Mouse (Mus musculus): Measurements from ENCODE around the gene Htr3a. TPM values are rescaled to one million over a fixed set of nuclear protein-coding genes. Genes with fewer than 3 reads are reported as not detected.

Gene Htr3a
- not detected in 2 replicates for polyA plus RNA-seq (2012)

- no peak for TF ChIP-seq GATA1 (IDR thresholded peaks at IDR 0.05; ENCODE audit: low read length)
Observed at GRCm38 (mm10) chr9:48910885-48911537, at the start of gene Htr3a. Gene Htr3a, minus strand, starts transcription at chr9:48911099.

GRCm38 (mm10) chr9:48947565-48947964, 36.7 kb upstream of the Htr3a start:
- no peak for TF ChIP-seq GATA1 (IDR thresholded peaks at IDR 0.05; ENCODE audit: low read length)

GRCm38 (mm10) chr9:48942349-48942748, 31.4 kb upstream of the Htr3a start:
- no peak for TF ChIP-seq GATA1 (IDR thresholded peaks at IDR 0.05; ENCODE audit: low read length)

- TF ChIP-seq GATA1 (IDR thresholded peaks at IDR 0.05; ENCODE audit: low read length): no peak
Observed at GRCm38 (mm10) chr9:48929436-48929835, 18.5 kb upstream of the Htr3a start.

GRCm38 (mm10) chr9:48928781-48929180, 17.9 kb upstream of the Htr3a start:
- TF ChIP-seq GATA1 (IDR thresholded peaks at IDR 0.05; ENCODE audit: low read length): no peak

GRCm38 (mm10) chr9:48916011-48916788, 5.3 kb upstream of the Htr3a start:
- no peak for TF ChIP-seq GATA1 (IDR thresholded peaks at IDR 0.05; ENCODE audit: low read length)

- TF ChIP-seq GATA1 (IDR thresholded peaks at IDR 0.05; ENCODE audit: low read length): no peak
Observed at GRCm38 (mm10) chr9:48904421-48904820, 6.5 kb downstream of the Htr3a start.

- no peak for TF ChIP-seq GATA1 (IDR thresholded peaks at IDR 0.05; ENCODE audit: low read length)
Observed at GRCm38 (mm10) chr9:48903766-48904165, 7.1 kb downstream of the Htr3a start.

- TF ChIP-seq GATA1 (IDR thresholded peaks at IDR 0.05; ENCODE audit: low read length): no peak
Observed at GRCm38 (mm10) chr9:48898551-48898950, 12.3 kb downstream of the Htr3a start.

- no peak for TF ChIP-seq GATA1 (IDR thresholded peaks at IDR 0.05; ENCODE audit: low read length)
Observed at GRCm38 (mm10) chr9:48895819-48896536, 14.9 kb downstream of the Htr3a start.

GRCm38 (mm10) chr9:48894755-48895154, 16.1 kb downstream of the Htr3a start:
- no peak for TF ChIP-seq GATA1 (IDR thresholded peaks at IDR 0.05; ENCODE audit: low read length)

- TF ChIP-seq GATA1 (IDR thresholded peaks at IDR 0.05; ENCODE audit: low read length): no peak
Observed at GRCm38 (mm10) chr9:48893986-48894385, 16.9 kb downstream of the Htr3a start.

GRCm38 (mm10) chr9:48889093-48889492, 21.8 kb downstream of the Htr3a start:
- TF ChIP-seq GATA1 (IDR thresholded peaks at IDR 0.05; ENCODE audit: low read length): no peak

GRCm38 (mm10) chr9:48872896-48873295, 38.0 kb downstream of the Htr3a start:
- no peak for TF ChIP-seq GATA1 (IDR thresholded peaks at IDR 0.05; ENCODE audit: low read length)

- no peak for TF ChIP-seq GATA1 (IDR thresholded peaks at IDR 0.05; ENCODE audit: low read length)
Observed at GRCm38 (mm10) chr9:48866523-48867121, 44.3 kb downstream of the Htr3a start.

- no peak for TF ChIP-seq GATA1 (IDR thresholded peaks at IDR 0.05; ENCODE audit: low read length)
Observed at GRCm38 (mm10) chr9:48865235-48865634, 45.7 kb downstream of the Htr3a start.
